Mouse (Mus musculus) intestine, embryonic 14.5 days (tissue): ENCODE data around the gene Tfap2a. TPM values are rescaled to one million over a fixed set of nuclear protein-coding genes. Genes with fewer than 3 reads are reported as not detected.

Source experiments
- ATAC-seq: fragments of 200-750 bp; cut with Nextera tagmentation; replicated peaks from 2 replicates; pipeline ENCODE4 v1.8.0; 2017; ENCODE audit warnings: low read depth, moderate number of reproducible peaks, moderate TSS enrichment, moderate library complexity; ENCODE audit not compliant: low FRiP score, low TSS enrichment
- DNase-seq: peaks from one replicate; pipeline ENCODE4 v3.0.0-alpha.2; 2018; ENCODE audit warnings: low spot score
- H3K27ac ChIP-seq: fragments of 300-500 bp; sonication (generic); 2 replicates; pipeline ENCODE4 v1.5.1; 2014; ENCODE audit warnings: low read depth, mild to moderate bottlenecking, control low read depth
- H3K27me3 ChIP-seq: fragments of 300-500 bp; sonication (generic); replicated peaks from 2 replicates; pipeline ENCODE4 v1.6.1; 2014; ENCODE audit warnings: low read length, control low read depth; ENCODE audit not compliant: control insufficient read depth, insufficient read depth
- H3K36me3 ChIP-seq: fragments of 300-500 bp; sonication (generic); 2 replicates; pipeline ENCODE4 v1.6.1; 2014; ENCODE audit warnings: low read length, control low read depth; ENCODE audit not compliant: control insufficient read depth, insufficient read depth
- H3K4me1 ChIP-seq: fragments of 300-500 bp; sonication (generic); replicated peaks from 2 replicates; pipeline ENCODE4 v1.6.1; 2014; ENCODE audit warnings: low read length, control low read depth, mixed read lengths; ENCODE audit not compliant: control insufficient read depth, insufficient read depth
- H3K4me2 ChIP-seq: fragments of 300-500 bp; sonication (generic); 2 replicates; pipeline ENCODE4 v1.6.1; 2014; ENCODE audit warnings: low read length
- H3K4me3 ChIP-seq: fragments of 300-500 bp; sonication (generic); 2 replicates; pipeline ENCODE4 v1.5.1; 2014; ENCODE audit warnings: low read depth, low read length, control low read depth, mixed read lengths
- H3K9ac ChIP-seq: fragments of 300-500 bp; sonication (generic); 2 replicates; pipeline ENCODE4 v1.6.1; 2014; ENCODE audit warnings: mild to moderate bottlenecking, low read length
- H3K9me3 ChIP-seq: fragments of 300-500 bp; sonication (generic); 2 replicates; pipeline ENCODE4 v1.6.1; 2016; ENCODE audit warnings: low read length, control low read depth; ENCODE audit not compliant: control insufficient read depth
- WGBS: fragments of 180-500 bp; shearing (Covaris S2); extraction: QIAGEN DNeasy Blood & Tissue Kit; methylation state at CpG from one replicate; pipeline ENCODE4 v1.1.7; 2014; 5-methylcytosine and 5-hydroxymethylcytosine counted together
- polyA plus RNA-seq: library from polyadenylated mRNA; unstranded; fragments of >200 nt; fragmentation: Nextera tagmentation; extraction: Ambion mirVana; gene quantifications from 2 replicates; pipeline ENCODE4 v1.2.1, GENCODE M21; 2014

Gene Tfap2a
- polyA plus RNA-seq, 1 experiment from 2014 or later: 0.31 TPM

DNA sequence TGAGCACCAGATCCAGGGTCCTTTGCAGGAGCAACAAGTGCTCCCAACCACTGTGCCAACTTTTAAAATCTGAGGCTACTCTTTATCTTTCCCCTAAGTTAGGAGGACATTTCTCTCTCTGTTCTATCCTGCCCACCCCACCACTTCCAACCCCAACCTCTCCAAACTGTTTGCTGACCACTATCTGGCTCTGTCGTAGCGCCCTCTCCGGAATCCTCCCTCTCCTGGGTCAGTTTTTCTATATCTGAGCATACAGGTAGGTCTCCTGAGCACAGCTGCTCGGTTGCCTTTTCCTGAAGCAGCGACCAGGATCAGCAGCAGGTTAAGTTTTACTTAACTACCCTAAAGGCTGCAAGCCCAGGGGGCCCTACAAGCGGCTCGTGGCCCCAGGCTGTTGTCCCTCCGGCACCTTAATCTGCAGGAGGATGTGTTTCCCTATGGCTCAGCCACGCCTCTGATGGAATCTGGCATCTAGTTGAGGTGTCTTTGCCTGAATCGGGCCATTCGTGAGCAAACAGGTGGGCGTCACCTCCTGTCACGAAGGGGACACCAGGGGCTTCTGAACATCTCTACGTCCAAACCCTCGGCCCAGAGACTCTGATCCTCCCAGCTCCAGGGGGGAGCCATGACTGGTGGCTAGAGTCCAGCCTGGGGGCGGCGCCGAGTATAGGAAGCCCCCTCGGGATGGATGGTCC is 6.1 kb upstream of the Tfap2a start:
- 1% methylated on average over 19 of the region's 19 CpGs for WGBS
- H3K4me3 ChIP-seq: peak overlapping the region; percentile 14; the same call in 1 of the 2 replicates
- no peak overlapping the region for H3K27ac ChIP-seq
- no peaks in the 10 kb centered on the region for H3K4me1 ChIP-seq
- ATAC-seq: no peak
- no peaks in the 10 kb centered on the region for H3K36me3 ChIP-seq
- peaks cover 6% of the 10 kb centered on the region; the same call in 1 of the 2 replicates for H3K9me3 ChIP-seq
- H3K9ac ChIP-seq: no peak overlapping the region
- DNase-seq: peak; percentile 56
- H3K4me2 ChIP-seq: peak overlapping the region; percentile 33
- H3K27me3 ChIP-seq: peaks cover 75% of the 10 kb centered on the region

DNA sequence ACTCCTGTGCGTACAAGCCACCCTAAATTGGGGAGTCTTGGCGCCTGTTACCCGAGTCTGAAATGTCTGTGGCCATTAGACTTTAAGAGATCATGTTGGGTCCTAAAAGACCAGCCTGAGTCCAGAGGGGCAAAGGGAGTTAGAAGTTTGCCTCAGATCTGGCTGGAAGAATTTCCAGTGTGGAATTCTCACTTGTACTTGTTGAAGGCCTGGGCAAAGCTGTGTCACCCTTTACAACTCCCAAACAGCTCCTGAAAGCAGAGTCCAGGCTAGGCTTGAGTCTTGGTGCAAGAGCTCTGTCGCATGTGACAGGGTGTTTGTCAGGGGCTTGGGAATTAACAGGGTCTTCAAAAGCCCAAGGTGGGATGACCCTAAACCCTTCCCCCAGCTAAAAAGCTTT is 5.0 kb upstream of the Tfap2a start:
- Histone ChIP-seq H3K27ac (no peak overlapping the region), H3K36me3 (no peaks in the 10 kb centered on the region), H3K9ac (no peak overlapping the region), H3K9me3 (peaks cover 6% of the 10 kb centered on the region; the same call in 1 of the 2 replicates), H3K4me1 (no peaks in the 10 kb centered on the region), H3K4me3 (no peak overlapping the region), H3K27me3 (peaks cover 85% of the 10 kb centered on the region), H3K4me2 (no peak overlapping the region)
- ATAC-seq: no peak
- peak; percentile 52 for DNase-seq
- 12% methylated on average over 4 of the region's 4 CpGs for WGBS

GRCm38 (mm10) chr13:40741841-40742550 is 3.8 kb upstream of the Tfap2a start:
- no peak overlapping the region for H3K27ac ChIP-seq
- no peak overlapping the region for H3K4me3 ChIP-seq
- no peak overlapping the region for H3K9ac ChIP-seq
- peaks cover 6% of the 10 kb centered on the region; the same call in 1 of the 2 replicates for H3K9me3 ChIP-seq
- peak; percentile 59 for DNase-seq
- no peak overlapping the region for H3K4me2 ChIP-seq
- peaks cover 97% of the 10 kb centered on the region for H3K27me3 ChIP-seq
- under 1% methylated on average over 25 of the region's 25 CpGs for WGBS
- no peaks in the 10 kb centered on the region for H3K36me3 ChIP-seq
- no peak; the same call in 1 of the 2 replicates for ATAC-seq
- no peaks in the 10 kb centered on the region for H3K4me1 ChIP-seq

GRCm38 (mm10) chr13:40741436-40741835 is 3.3 kb upstream of the Tfap2a start:
- WGBS: 3% methylated on average over 7 of the region's 7 CpGs
- Histone ChIP-seq H3K9me3 (peaks cover 6% of the 10 kb centered on the region; the same call in 1 of the 2 replicates), H3K27ac (no peak overlapping the region), H3K9ac (no peak overlapping the region), H3K4me3 (no peak overlapping the region), H3K36me3 (no peaks in the 10 kb centered on the region), H3K4me2 (no peak overlapping the region), H3K27me3 (peaks cover 100% of the 10 kb centered on the region), H3K4me1 (no peaks in the 10 kb centered on the region)
- DNase-seq (peak; percentile 51), ATAC-seq (no peak)

DNA sequence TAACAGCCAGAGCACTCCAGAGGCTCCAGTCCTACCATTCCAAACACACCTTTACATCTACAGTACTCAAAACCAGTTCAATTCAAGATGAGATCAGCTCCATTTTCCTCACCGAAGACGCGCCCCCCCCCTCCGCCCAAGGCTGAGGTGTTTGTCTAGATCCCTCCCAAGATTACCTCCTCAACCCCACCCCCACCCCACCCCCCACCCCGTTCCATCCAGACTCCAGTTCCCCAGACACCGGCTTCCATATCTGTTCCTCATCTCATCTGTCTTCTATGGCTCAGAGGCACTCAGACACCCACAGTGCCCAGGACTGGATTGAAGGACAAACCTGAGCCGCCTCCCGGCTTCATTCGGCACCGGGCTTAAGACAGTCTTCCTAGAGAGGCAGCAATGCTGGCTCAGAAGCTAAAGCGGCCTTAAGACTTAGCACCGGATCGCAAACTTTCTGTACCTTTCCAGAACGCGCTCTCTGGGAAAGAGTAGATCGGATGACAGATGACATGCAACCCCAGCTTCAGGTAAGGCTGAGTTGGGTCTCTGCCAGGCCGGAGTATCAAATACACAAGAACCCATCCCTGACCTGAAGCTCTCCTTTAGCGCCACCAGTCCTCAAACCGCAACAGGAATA is 2.7 kb upstream of the Tfap2a start:
- Histone ChIP-seq H3K36me3 (no peaks in the 10 kb centered on the region), H3K9me3 (peaks cover 4% of the 10 kb centered on the region; the same call in 1 of the 2 replicates), H3K4me3 (no peak overlapping the region), H3K27ac (no peak overlapping the region), H3K9ac (no peak overlapping the region), H3K27me3 (peaks cover 100% of the 10 kb centered on the region), H3K4me1 (no peaks in the 10 kb centered on the region), H3K4me2 (no peak overlapping the region)
- no peak for ATAC-seq
- peak; percentile 57 for DNase-seq
- WGBS: 1% methylated on average over 19 of the region's 19 CpGs

DNA sequence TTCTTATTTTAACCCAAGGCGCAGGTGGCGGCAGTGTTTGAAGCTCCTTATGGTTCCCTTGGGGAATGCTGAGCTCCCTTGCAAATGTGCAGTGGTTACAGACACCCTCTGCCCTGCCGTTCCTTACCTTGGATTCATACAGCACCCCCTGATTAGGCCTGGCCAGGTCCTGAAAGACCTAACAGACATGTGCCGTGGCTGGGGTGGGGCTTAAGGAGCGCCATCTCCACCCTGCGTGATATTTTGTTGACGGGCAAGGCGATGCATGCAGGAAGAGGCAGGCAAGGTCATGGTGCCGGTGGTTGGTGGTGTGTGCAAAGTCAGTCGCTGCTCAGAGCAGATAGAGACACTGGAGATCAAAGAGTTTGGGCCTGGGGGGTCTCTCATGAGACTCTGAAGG is 1.7 kb upstream of the Tfap2a start:
- ATAC-seq (no peak), DNase-seq (no peak)
- Histone ChIP-seq H3K36me3 (no peaks in the 10 kb centered on the region), H3K4me1 (no peaks in the 10 kb centered on the region), H3K4me2 (no peak overlapping the region), H3K27ac (no peak overlapping the region), H3K4me3 (no peak overlapping the region), H3K9me3 (no peaks in the 10 kb centered on the region), H3K27me3 (peaks cover 100% of the 10 kb centered on the region), H3K9ac (no peak overlapping the region)
- 4% methylated on average over 10 of the region's 10 CpGs for WGBS

DNA sequence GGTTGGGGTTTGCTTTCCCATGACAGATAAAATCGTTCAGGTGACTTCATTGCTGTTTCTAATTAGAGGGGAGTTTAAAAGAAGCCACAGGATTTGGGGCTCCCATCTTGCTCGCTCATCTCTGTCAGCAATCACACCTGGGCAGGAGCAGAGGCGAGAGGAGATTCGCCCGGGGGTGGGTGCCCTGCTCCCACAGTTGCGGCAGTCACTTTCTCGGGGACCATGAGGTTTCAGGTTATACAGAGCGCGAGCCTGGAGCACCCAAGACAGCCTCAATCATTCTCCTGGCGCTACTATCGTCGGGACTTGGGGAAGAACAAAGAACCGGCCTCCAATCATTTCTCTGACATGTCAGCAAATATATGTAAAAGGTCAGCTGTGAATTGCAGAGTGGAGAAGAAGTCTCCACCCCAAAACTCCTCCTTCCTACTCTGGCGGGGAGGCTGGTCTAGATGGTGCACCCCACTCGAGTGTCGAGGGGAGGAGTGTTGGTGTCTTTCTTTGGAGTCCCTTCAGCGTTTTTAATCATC is 1.0 kb upstream of the Tfap2a start:
- no peak for DNase-seq
- ATAC-seq: no peak
- Histone ChIP-seq H3K4me1 (no peaks in the 10 kb centered on the region), H3K4me3 (no peak overlapping the region), H3K9me3 (no peaks in the 10 kb centered on the region), H3K27me3 (peaks cover 100% of the 10 kb centered on the region), H3K4me2 (no peak overlapping the region), H3K27ac (no peak overlapping the region), H3K9ac (no peak overlapping the region), H3K36me3 (no peaks in the 10 kb centered on the region)
- WGBS: 1% methylated on average over 17 of the region's 17 CpGs

DNA sequence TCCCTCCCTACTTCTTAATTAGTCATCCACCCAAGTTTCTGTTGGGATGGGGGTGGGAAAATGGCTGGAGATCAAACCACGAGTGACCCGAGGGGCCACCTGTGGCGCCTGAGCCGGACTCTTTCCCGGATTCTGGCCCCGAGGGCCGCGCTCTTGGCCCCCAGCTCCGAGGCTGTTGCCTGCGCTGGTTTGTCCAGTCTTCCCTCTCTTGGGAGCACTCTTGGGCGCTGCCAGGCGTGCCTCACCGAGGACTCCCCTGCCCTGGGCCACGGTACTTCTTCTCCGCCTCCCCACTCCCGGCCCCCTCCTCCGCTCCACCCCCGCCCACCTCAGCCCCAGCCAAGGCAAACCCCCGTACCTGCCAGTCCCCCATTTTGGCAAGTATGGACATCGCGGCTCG is 415 bp downstream of the Tfap2a start:
- 1% methylated on average over 22 of the region's 22 CpGs for WGBS
- DNase-seq: peak; percentile 57
- peaks cover 100% of the 10 kb centered on the region for H3K27me3 ChIP-seq
- H3K4me1 ChIP-seq: 0 out of 2 replicates have a peak, but pooled peaks cover 4% of the 10 kb centered on the region
- H3K4me3 ChIP-seq: no peak overlapping the region
- H3K27ac ChIP-seq: no peak overlapping the region
- ATAC-seq: peak; percentile 41; the same call in 1 of the 2 replicates
- H3K9me3 ChIP-seq: no peaks in the 10 kb centered on the region
- H3K4me2 ChIP-seq: no peak overlapping the region
- H3K36me3 ChIP-seq: no peaks in the 10 kb centered on the region
- H3K9ac ChIP-seq: no peak overlapping the region
